Mouse (Mus musculus) cortical plate, adult 2 months (tissue): ENCODE results near the gene Map2k3. TPM values are rescaled to one million over a fixed set of nuclear protein-coding genes. Genes with fewer than 3 reads are reported as not detected.

Source experiments
- H3K27ac ChIP-seq: fragments of 200-500 bp; 2 replicates; pipeline ENCODE4 v1.5.1; 2012; ENCODE audit warnings: low read length, control low read depth, inconsistent platforms; ENCODE audit not compliant: insufficient read depth
- H3K4me1 ChIP-seq: fragments of 200-500 bp; 2 replicates; pipeline ENCODE4 v1.6.1; 2011; ENCODE audit warnings: low read length; ENCODE audit not compliant: control insufficient read depth, insufficient read depth
- H3K4me3 ChIP-seq: fragments of 200-500 bp; 2 replicates; pipeline ENCODE4 v1.5.1; 2011; ENCODE audit warnings: mild to moderate bottlenecking, low read length, control low read depth; ENCODE audit not compliant: insufficient read depth
- CTCF ChIP-seq: fragments of 200-500 bp; IDR thresholded peaks from 2 replicates; pipeline ENCODE4 v1.5.1; 2011; ENCODE audit warnings: mild to moderate bottlenecking, control low read depth, low read length; ENCODE audit not compliant: insufficient read depth; ENCODE audit errors: extremely low read depth
- POLR2A ChIP-seq: fragments of 200-500 bp; IDR thresholded peaks from 2 replicates; pipeline ENCODE4 v1.6.1; 2011; ENCODE audit warnings: mild to moderate bottlenecking, low read length, control low read depth; ENCODE audit not compliant: insufficient read depth; ENCODE audit errors: extremely low read depth
- polyA plus RNA-seq: library from polyadenylated mRNA; depleted of rRNA; stranded (reverse); fragments of >200 nt; gene quantifications from 2 replicates; pipeline ENCODE4 v1.2.3, GENCODE M21; 2012; rRNA removed

Gene Map2k3
- polyA plus RNA-seq, 1 experiment = 17.1 TPM

GRCm38 (mm10) chr11:60976742-60977141 lies 44.9 kb downstream of the Map2k3 start:
- TF ChIP-seq POLR2A = no peak
- TF ChIP-seq CTCF = no peak
- H3K4me1 ChIP-seq = peaks cover 4% of the 10 kb centered on the region; the same call in 1 of the 2 replicates
- peak overlapping the region; percentile 47; the same call in 1 of the 2 replicates for H3K27ac ChIP-seq
- no peak overlapping the region for H3K4me3 ChIP-seq

DNA sequence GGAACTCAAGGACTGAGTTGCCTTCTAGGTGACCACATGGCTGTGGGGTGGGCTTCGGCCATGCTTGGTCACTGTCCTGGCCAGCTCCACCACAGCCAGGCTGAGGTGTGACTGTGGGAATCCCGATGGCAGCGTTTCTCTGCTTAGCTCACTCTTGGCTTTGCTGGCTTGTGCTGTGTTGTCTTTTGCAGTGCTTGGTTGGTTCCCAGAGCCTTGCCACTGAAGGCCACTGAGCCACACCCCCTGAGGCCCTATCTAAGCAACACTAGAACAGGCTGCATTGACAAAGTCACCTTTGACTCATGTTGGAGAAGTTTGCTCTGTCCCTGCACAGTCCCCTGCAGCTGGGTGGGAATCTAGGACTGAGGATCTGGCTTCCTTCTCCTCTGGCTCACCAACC lies 45.3 kb downstream of the Map2k3 start:
- Histone ChIP-seq H3K4me3 (no peak overlapping the region), H3K4me1 (peaks cover 5% of the 10 kb centered on the region; the same call in 1 of the 2 replicates), H3K27ac (peak overlapping the region; percentile 47; the same call in 1 of the 2 replicates)
- TF ChIP-seq CTCF (no peak), POLR2A (no peak)

DNA sequence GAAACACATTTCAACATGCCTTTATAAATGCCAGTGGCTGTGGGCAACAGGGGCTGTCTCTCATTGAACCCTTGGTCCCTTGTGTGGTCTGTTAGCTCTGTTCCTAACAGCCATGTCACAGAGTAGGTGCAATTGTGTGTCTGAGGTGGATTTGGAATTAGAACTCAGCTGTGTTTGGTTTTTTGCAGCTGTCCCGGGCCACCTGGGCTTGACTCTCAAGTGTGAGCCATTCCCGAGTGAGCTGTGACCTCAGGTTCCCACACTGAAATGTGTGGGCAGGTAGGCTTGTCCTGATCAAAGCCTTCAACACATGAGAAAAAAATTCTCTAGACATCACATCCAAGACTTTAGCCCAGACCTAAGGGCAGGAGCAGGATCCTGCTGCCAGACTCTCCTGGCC lies 46.8 kb downstream of the Map2k3 start:
- no peak for TF ChIP-seq CTCF
- TF ChIP-seq POLR2A = no peak
- Histone ChIP-seq H3K27ac (no peak overlapping the region), H3K4me1 (peaks cover 5% of the 10 kb centered on the region; the same call in 1 of the 2 replicates), H3K4me3 (no peak overlapping the region)

DNA sequence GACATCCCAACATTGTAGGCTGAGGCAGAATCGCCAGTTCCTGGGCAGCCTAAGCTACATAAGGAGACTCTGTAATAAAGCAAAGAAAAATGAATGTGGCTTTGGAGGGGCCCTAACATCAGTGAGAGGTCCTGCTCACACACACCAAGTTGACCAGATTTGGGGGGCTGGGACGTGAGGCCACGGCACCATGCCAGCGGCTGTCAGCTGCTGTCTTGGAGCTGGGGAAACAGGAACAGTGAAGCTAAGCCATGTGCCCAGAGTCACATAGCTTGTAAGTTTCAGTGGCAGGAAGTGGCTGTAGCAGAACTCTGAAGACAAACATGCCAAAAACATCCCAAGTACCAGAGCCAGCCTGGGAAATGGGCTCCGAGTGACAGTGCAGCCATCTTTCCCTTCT lies 48.0 kb downstream of the Map2k3 start:
- Histone ChIP-seq H3K27ac (no peak overlapping the region), H3K4me1 (peaks cover 5% of the 10 kb centered on the region; the same call in 1 of the 2 replicates), H3K4me3 (no peak overlapping the region)
- no peak for TF ChIP-seq POLR2A
- TF ChIP-seq CTCF = no peak

GRCm38 (mm10) chr11:60981693-60982486 lies 50.1 kb downstream of the Map2k3 start:
- no peak overlapping the region for H3K27ac ChIP-seq
- TF ChIP-seq POLR2A = no peak
- no peak for TF ChIP-seq CTCF
- H3K4me1 ChIP-seq = peaks cover 5% of the 10 kb centered on the region; the same call in 1 of the 2 replicates
- no peak overlapping the region for H3K4me3 ChIP-seq

GRCm38 (mm10) chr11:60984912-60985558 lies 53.2 kb downstream of the Map2k3 start:
- H3K27ac ChIP-seq = no peak overlapping the region
- H3K4me3 ChIP-seq = no peak overlapping the region

GRCm38 (mm10) chr11:60990428-60990827 lies 58.6 kb downstream of the Map2k3 start:
- no peaks in the 10 kb centered on the region for H3K4me1 ChIP-seq
- H3K4me3 ChIP-seq = no peak overlapping the region
- H3K27ac ChIP-seq = no peak overlapping the region
- TF ChIP-seq CTCF (no peak), POLR2A (no peak)

More at GRCm38 (mm10) chr11:60984912-60985558, 53.2 kb downstream of the Map2k3 start:
- no peak for TF ChIP-seq CTCF
- TF ChIP-seq POLR2A = no peak
- H3K4me1 ChIP-seq = peaks cover 5% of the 10 kb centered on the region; the same call in 1 of the 2 replicates

Other genes with a start within 250 kb of the Map2k3 start
- gene Llgl1, start 232.3 kb upstream of the Map2k3 start, polyA plus RNA-seq = 58.3 and 60.4 TPM in 2 replicates
- gene Flii, start 204.8 kb upstream of the Map2k3 start, polyA plus RNA-seq = 115 and 122 TPM in 2 replicates
- gene Mief2, start 203.6 kb upstream of the Map2k3 start, polyA plus RNA-seq = 23.7 and 27.7 TPM in 2 replicates
- 5.8 TPM in 2 replicates for gene Top3a, start 154.7 kb upstream of the Map2k3 start, polyA plus RNA-seq
- 12.0 and 12.8 TPM in 2 replicates for gene Smcr8, start 154.5 kb upstream of the Map2k3 start, polyA plus RNA-seq
- gene Shmt1, start 120.3 kb upstream of the Map2k3 start, polyA plus RNA-seq = 2.5 and 3.5 TPM in 2 replicates
- gene Dhrs7b, start 101.4 kb upstream of the Map2k3 start, polyA plus RNA-seq = 19.1 and 20.6 TPM in 2 replicates
- gene Tmem11, start 52.8 kb upstream of the Map2k3 start, polyA plus RNA-seq = 46.0 and 46.6 TPM in 2 replicates
- 11.3 and 12.4 TPM in 2 replicates for gene Natd1, start 17.3 kb upstream of the Map2k3 start, polyA plus RNA-seq
- gene Kcnj12, start 90.5 kb downstream of the Map2k3 start, polyA plus RNA-seq = 11.6 and 12.8 TPM in 2 replicates
- 3.3 and 4.8 TPM in 2 replicates for gene Tnfrsf13b, start 194.7 kb downstream of the Map2k3 start, polyA plus RNA-seq
- gene Usp22, start 243.0 kb downstream of the Map2k3 start, polyA plus RNA-seq = 152 and 154 TPM in 2 replicates